Mouse (Mus musculus): ENCODE measurements around the gene Vmn1r16. TPM values are rescaled to one million over a fixed set of nuclear protein-coding genes. Genes with fewer than 3 reads are reported as not detected.

Gene Vmn1r16
- polyA plus RNA-seq, 1 experiment from 2014 or later: not detected

Other genes with a start within 250 kb of the Vmn1r16 start
- gene Vmn1r10, start 220.0 kb downstream of the Vmn1r16 start, polyA plus RNA-seq (2014; fragmentation: Nextera tagmentation; extraction: Ambion mirVana): not detected in 2 replicates
- not detected in 2 replicates for gene Vmn1r11, start 196.0 kb downstream of the Vmn1r16 start, polyA plus RNA-seq (2014; fragmentation: Nextera tagmentation; extraction: Ambion mirVana)
- gene Vmn1r12, start 172.6 kb downstream of the Vmn1r16 start, polyA plus RNA-seq (2014; fragmentation: Nextera tagmentation; extraction: Ambion mirVana): not detected in 2 replicates
- gene Vmn1r13, start 126.2 kb downstream of the Vmn1r16 start, polyA plus RNA-seq (2014; fragmentation: Nextera tagmentation; extraction: Ambion mirVana): not detected in 2 replicates
- gene Vmn1r14, start 97.8 kb downstream of the Vmn1r16 start, polyA plus RNA-seq (2014; fragmentation: Nextera tagmentation; extraction: Ambion mirVana): not detected in 2 replicates
- not detected in 2 replicates for gene Vmn1r15, start 71.5 kb downstream of the Vmn1r16 start, polyA plus RNA-seq (2014; fragmentation: Nextera tagmentation; extraction: Ambion mirVana)
- gene Vmn1r17, start 34.2 kb upstream of the Vmn1r16 start, polyA plus RNA-seq (2014; fragmentation: Nextera tagmentation; extraction: Ambion mirVana): not detected in 2 replicates
- gene Vmn1r18, start 66.3 kb upstream of the Vmn1r16 start, polyA plus RNA-seq (2014; fragmentation: Nextera tagmentation; extraction: Ambion mirVana): not detected in 2 replicates
- gene Vmn1r19, start 74.3 kb upstream of the Vmn1r16 start, polyA plus RNA-seq (2014; fragmentation: Nextera tagmentation; extraction: Ambion mirVana): not detected in 2 replicates
- not detected in 2 replicates for gene Vmn1r20, start 99.4 kb upstream of the Vmn1r16 start, polyA plus RNA-seq (2014; fragmentation: Nextera tagmentation; extraction: Ambion mirVana)
- gene Ppm1k, start 206.0 kb upstream of the Vmn1r16 start, polyA plus RNA-seq (2014; fragmentation: Nextera tagmentation; extraction: Ambion mirVana): 6.2 and 6.7 TPM in 2 replicates